Mouse (Mus musculus): ENCODE measurements around the gene Ang.

The Ang gene

GRCm38 (mm10) chr14:51088166-51088969 lies 2.6 kb upstream of the Ang start:
- peak; percentile 91 for DNase-seq (ENCODE audit: low read depth, low spot score)

GRCm38 (mm10) chr14:51088970-51089673 lies 1.8 kb upstream of the Ang start:
- peak; percentile 98 for DNase-seq (ENCODE audit: low read depth, low spot score)

GRCm38 (mm10) chr14:51089674-51090076 lies 1.3 kb upstream of the Ang start:
- DNase-seq (ENCODE audit: low read depth, low spot score), result no peak

- DNase-seq (ENCODE audit: low read depth, low spot score), result peak; percentile 89
These were observed 721 bp upstream of the Ang start for GRCm38 (mm10) chr14:51090077-51090781.

- no peak for DNase-seq (ENCODE audit: low read depth, low spot score)
These were observed 1.2 kb downstream of the Ang start for GRCm38 (mm10) chr14:51092073-51092620.

GRCm38 (mm10) chr14:51093496-51093895 lies 2.5 kb downstream of the Ang start:
- DNase-seq (ENCODE audit: low read depth, low spot score), result peak; percentile 42

- no peak for DNase-seq (ENCODE audit: low read depth, low spot score)
These were observed 3.3 kb downstream of the Ang start for GRCm38 (mm10) chr14:51094096-51094875.

GRCm38 (mm10) chr14:51094921-51095320 lies 4.0 kb downstream of the Ang start:
- no peak for DNase-seq (ENCODE audit: low read depth, low spot score)

GRCm38 (mm10) chr14:51095736-51096524 lies 5.0 kb downstream of the Ang start:
- DNase-seq (ENCODE audit: low read depth, low spot score), result no peak

GRCm38 (mm10) chr14:51098300-51098699 lies 7.3 kb downstream of the Ang start:
- peak; percentile 58 for DNase-seq (ENCODE audit: low read depth, low spot score)

- no peak for DNase-seq (ENCODE audit: low read depth, low spot score)
These were observed 8.0 kb downstream of the Ang start for GRCm38 (mm10) chr14:51098921-51099320.

- no peak for DNase-seq (ENCODE audit: low read depth, low spot score)
These were observed 10.3 kb downstream of the Ang start for GRCm38 (mm10) chr14:51101284-51101683.

- peak; percentile 72 for DNase-seq (ENCODE audit: low read depth, low spot score)
These were observed 12.3 kb downstream of the Ang start for GRCm38 (mm10) chr14:51103217-51103616.

- no peak for DNase-seq (ENCODE audit: low read depth, low spot score)
These were observed 13.4 kb downstream of the Ang start for GRCm38 (mm10) chr14:51104366-51104765.

GRCm38 (mm10) chr14:51106449-51106967 lies 15.6 kb downstream of the Ang start:
- DNase-seq (ENCODE audit: low read depth, low spot score), result no peak

GRCm38 (mm10) chr14:51111966-51112365 lies 21.0 kb downstream of the Ang start:
- DNase-seq (ENCODE audit: low read depth, low spot score), result no peak

- no peak for DNase-seq (ENCODE audit: low read depth, low spot score)
These were observed 22.5 kb downstream of the Ang start for GRCm38 (mm10) chr14:51113476-51113875.

GRCm38 (mm10) chr14:51113916-51114560 lies 23.1 kb downstream of the Ang start, which contains the start of gene Eddm3b:
Gene Eddm3b, plus strand, starts transcription at chr14:51114426.
- DNase-seq (ENCODE audit: low read depth, low spot score), result no peak

GRCm38 (mm10) chr14:51125684-51126083 lies 34.7 kb downstream of the Ang start:
- DNase-seq (ENCODE audit: low read depth, low spot score), result no peak
